Mouse (Mus musculus) gastrocnemius, adult 2 months (tissue): ENCODE measurements around the gene Col13a1. TPM values are rescaled to one million over a fixed set of nuclear protein-coding genes. Genes with fewer than 3 reads are reported as not detected.
A peak's percentile ranks its signal among the peaks of the same experiment; 100 is the strongest.

Experiments
- DNase-seq: peaks from one replicate; pipeline ENCODE4 v3.0.0; 2022
- H3K27ac ChIP-seq: fragments of 200-600 bp; 2 replicates; pipeline ENCODE4 v1.8.1; 2022; ENCODE audit warnings: mild to moderate bottlenecking
- H3K4me3 ChIP-seq: fragments of 200-600 bp; 2 replicates; pipeline ENCODE4 v1.8.1; 2022; ENCODE audit warnings: mild to moderate bottlenecking, moderate library complexity
- CTCF ChIP-seq: fragments of 200-600 bp; IDR thresholded peaks from 2 replicates; pipeline ENCODE4 v1.8.1; 2022; ENCODE audit warnings: antibody characterized with exemption, mild to moderate bottlenecking, moderate library complexity
- intact Hi-C: fragments of 180-260 bp; cut with DNase I; formaldehyde crosslinking; loops from one replicate; pipeline ENCODE4 v1.15.1; 2025
- total RNA-seq, 2 experiments: library from RNA; stranded (reverse); gene quantifications; 2 replicates each; pipeline ENCODE4 v1.2.3; 2021

The Col13a1 gene
- total RNA-seq, 2 experiments from 2014 or later: 0.94 to 1.4 TPM

- TF ChIP-seq CTCF: no peak
- Histone ChIP-seq H3K4me3 (no peak overlapping the region), H3K27ac (peak overlapping the region; percentile 12; the same call in 1 of the 2 replicates)
- intact Hi-C loops: no loop called here
- no peak for DNase-seq
These were observed 123.7 kb downstream of the Col13a1 start for GRCm38 (mm10) chr10:61855139-61855675.

- H3K27ac ChIP-seq: no peak overlapping the region
- no peak for TF ChIP-seq CTCF
- H3K4me3 ChIP-seq: no peak overlapping the region
- intact Hi-C loops: no loop called here
- DNase-seq: no peak
These were observed 126.1 kb downstream of the Col13a1 start for GRCm38 (mm10) chr10:61852824-61853223.

- no peak overlapping the region for H3K4me3 ChIP-seq
- no peak for DNase-seq
- TF ChIP-seq CTCF: no peak
- no peak overlapping the region for H3K27ac ChIP-seq
- intact Hi-C loops: no loop called here
These were observed 130.4 kb downstream of the Col13a1 start for GRCm38 (mm10) chr10:61848553-61848952.

- DNase-seq: no peak
- H3K27ac ChIP-seq: no peak overlapping the region
- TF ChIP-seq CTCF: no peak
- no peak overlapping the region for H3K4me3 ChIP-seq
- intact Hi-C loops: no loop called here
These were observed 133.4 kb downstream of the Col13a1 start for GRCm38 (mm10) chr10:61845476-61845875.

- Histone ChIP-seq H3K4me3 (no peak overlapping the region), H3K27ac (no peak overlapping the region)
- no peak for DNase-seq
- intact Hi-C loops: loop anchor here (5.0 kb wide), 1 partner anchor 133 kb away; the partner anchor contains the start of gene Col13a1
- no peak for TF ChIP-seq CTCF
These were observed 134.4 kb downstream of the Col13a1 start for GRCm38 (mm10) chr10:61844475-61844874.

GRCm38 (mm10) chr10:61842261-61842660, 136.6 kb downstream of the Col13a1 start:
- no peak for DNase-seq
- TF ChIP-seq CTCF: no peak
- Histone ChIP-seq H3K4me3 (no peak overlapping the region), H3K27ac (no peak overlapping the region)
- intact Hi-C loops: loop anchor here (5.0 kb wide), 1 partner anchor 135 kb away; the partner anchor contains the start of gene Col13a1

- DNase-seq: no peak
- no peak for TF ChIP-seq CTCF
- Histone ChIP-seq H3K27ac (no peak overlapping the region), H3K4me3 (no peak overlapping the region)
- intact Hi-C loops: loop anchor here (5.0 to 10.0 kb wide), 3 partner anchors 153 to 345 kb away; no protein-coding TSS in a partner anchor
These were observed 139.6 kb downstream of the Col13a1 start for GRCm38 (mm10) chr10:61839326-61839725.

- intact Hi-C loops: loop anchor here (5.0 to 10.0 kb wide), 3 partner anchors 154 to 346 kb away; no protein-coding TSS in a partner anchor
- Histone ChIP-seq H3K4me3 (no peak overlapping the region), H3K27ac (no peak overlapping the region)
- DNase-seq: no peak
- TF ChIP-seq CTCF: peak; percentile 88
These were observed 140.1 kb downstream of the Col13a1 start for GRCm38 (mm10) chr10:61838769-61839168.

- no peak for DNase-seq
- intact Hi-C loops: loop anchor here (5.0 to 10.0 kb wide), 3 partner anchors 155 to 348 kb away; no protein-coding TSS in a partner anchor
- TF ChIP-seq CTCF: no peak
These were observed 141.6 kb downstream of the Col13a1 start for GRCm38 (mm10) chr10:61837286-61837685.

GRCm38 (mm10) chr10:61834288-61834687, 144.6 kb downstream of the Col13a1 start:
- no peak overlapping the region for H3K4me3 ChIP-seq
- intact Hi-C loops: loop anchor here (10.0 kb wide), 1 partner anchor 351 kb away; no protein-coding TSS in a partner anchor
- no peak overlapping the region for H3K27ac ChIP-seq
- no peak for TF ChIP-seq CTCF
- no peak for DNase-seq

More at GRCm38 (mm10) chr10:61837286-61837685, 141.6 kb downstream of the Col13a1 start:
- Histone ChIP-seq H3K4me3 (no peak overlapping the region), H3K27ac (no peak overlapping the region)

- intact Hi-C loops: loop anchor here (10.0 kb wide), 1 partner anchor 352 kb away; no protein-coding TSS in a partner anchor
- no peak for DNase-seq
- Histone ChIP-seq H3K27ac (no peak overlapping the region), H3K4me3 (no peak overlapping the region)
- no peak for TF ChIP-seq CTCF
These were observed 146.2 kb downstream of the Col13a1 start for GRCm38 (mm10) chr10:61832713-61833112.

GRCm38 (mm10) chr10:61831741-61832140, 147.2 kb downstream of the Col13a1 start:
- intact Hi-C loops: loop anchor here (10.0 kb wide), 1 partner anchor 353 kb away; no protein-coding TSS in a partner anchor
- H3K27ac ChIP-seq: no peak overlapping the region
- no peak for DNase-seq
- TF ChIP-seq CTCF: no peak
- H3K4me3 ChIP-seq: no peak overlapping the region

- no peak for TF ChIP-seq CTCF
- DNase-seq: no peak
- Histone ChIP-seq H3K4me3 (no peak overlapping the region), H3K27ac (no peak overlapping the region)
- intact Hi-C loops: loop anchor here (10.0 kb wide), 1 partner anchor 354 kb away; no protein-coding TSS in a partner anchor
These were observed 147.7 kb downstream of the Col13a1 start for GRCm38 (mm10) chr10:61831251-61831650.

GRCm38 (mm10) chr10:61830817-61831216, 148.1 kb downstream of the Col13a1 start:
- intact Hi-C loops: loop anchor here (10.0 kb wide), 1 partner anchor 354 kb away; no protein-coding TSS in a partner anchor
- H3K4me3 ChIP-seq: no peak overlapping the region
- no peak overlapping the region for H3K27ac ChIP-seq
- DNase-seq: no peak
- TF ChIP-seq CTCF: no peak
